In the genomic region with DNA sequence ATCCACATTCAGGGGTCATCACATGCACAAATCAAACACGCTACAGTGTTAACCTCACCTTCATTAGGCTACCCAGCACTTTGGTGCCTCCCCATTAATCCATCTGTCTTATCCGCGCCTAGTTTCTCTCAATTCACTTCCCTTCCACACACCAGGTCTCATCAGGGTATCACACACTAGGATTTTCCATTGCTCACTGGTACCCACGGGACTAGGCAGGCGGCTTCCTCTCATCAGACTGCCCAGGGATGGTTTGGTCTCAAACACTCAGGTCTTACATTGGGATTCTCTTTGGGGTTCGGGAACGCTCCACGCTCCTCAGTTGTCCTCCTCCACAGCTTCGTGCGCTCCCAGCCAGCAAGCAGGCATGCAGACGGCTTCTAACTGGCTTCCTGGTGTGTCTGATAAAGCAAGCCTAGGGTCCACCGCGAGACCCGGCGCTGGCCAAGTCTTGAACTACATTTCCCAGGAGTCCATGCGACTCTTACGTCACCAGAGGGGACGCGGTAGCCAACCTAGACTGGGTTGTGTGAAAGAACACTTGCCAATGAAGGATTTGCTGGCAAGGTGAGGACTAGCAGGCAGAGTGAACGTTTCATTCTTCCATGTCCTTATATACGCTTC, we compare ENCODE assay signal across 8 mouse cellular contexts. TPM values are rescaled to one million over a fixed set of nuclear protein-coding genes. Genes with fewer than 3 reads are reported as not detected.
DNase-seq lines count a peak whose midpoint lies in the region; ATAC-seq and TF ChIP-seq lines count a peak whose summit lies in the region.

Gene Zfp940 (minus strand): TSS at position 451 of the 624 bp plus-strand sequence.

- H3K9ac ChIP-seq in heart, embryonic 11.5 days (ENCODE audit: low read depth, low read length): peak within 1 kb of the TSS; percentile 80
- peak within 1 kb of the TSS; percentile 65 for H3K9ac ChIP-seq in kidney, embryonic 16.5 days (replicated peaks; ENCODE audit: low read length)
- peak within 1 kb of the TSS; percentile 48 for H3K9ac ChIP-seq in liver, adult 2 months (ENCODE audit: low read depth, low read length)
- peak within 1 kb of the TSS; percentile 48 for H3K9ac ChIP-seq in stomach, embryonic 14.5 days (replicated peaks; ENCODE audit: low read depth, low read length)

- no peaks in the 10 kb centered on the region for H3K27me3 ChIP-seq in C2C12 (ENCODE audit: control insufficient read depth, insufficient read depth, insufficient read length)
- no peaks in the 10 kb centered on the region for H3K27me3 ChIP-seq in erythroblast, embryonic 14.5 days (ENCODE audit: control insufficient read depth)
- H3K27me3 ChIP-seq in heart, embryonic 11.5 days (ENCODE audit: control insufficient read depth, insufficient read depth, low read length): no peaks in the 10 kb centered on the region
- H3K27me3 ChIP-seq in kidney, embryonic 16.5 days (ENCODE audit: insufficient read depth, low read length): no peaks in the 10 kb centered on the region
- no peaks in the 10 kb centered on the region for H3K27me3 ChIP-seq in liver, adult 2 months (ENCODE audit: control insufficient read depth, insufficient read depth, low read length)
- H3K27me3 ChIP-seq in stomach, embryonic 14.5 days (ENCODE audit: control insufficient read depth, insufficient read depth, low read length): no peaks in the 10 kb centered on the region

- no peak within 1 kb of the TSS for H3K27ac ChIP-seq in heart, embryonic 11.5 days (ENCODE audit: low read depth, low read length)
- no peak within 1 kb of the TSS for H3K27ac ChIP-seq in kidney, embryonic 16.5 days (ENCODE audit: low read length)
- no peak within 1 kb of the TSS for H3K27ac ChIP-seq in liver, adult 2 months (replicated peaks; ENCODE audit: insufficient read depth, low read depth, low read length)
- no peak within 1 kb of the TSS for H3K27ac ChIP-seq in stomach, embryonic 14.5 days (ENCODE audit: low read length)

- H3K36me3 ChIP-seq in C2C12 (ENCODE audit: control insufficient read depth, insufficient read depth): no peaks in the 10 kb centered on the region
- H3K36me3 ChIP-seq in erythroblast, embryonic 14.5 days (ENCODE audit: control insufficient read depth): no peaks in the 10 kb centered on the region; the same call in 1 of the 2 replicates
- H3K36me3 ChIP-seq in heart, embryonic 11.5 days (ENCODE audit: control insufficient read depth, insufficient read depth, low read length): 0 out of 2 replicates have a peak, but pooled peaks cover 3% of the 10 kb centered on the region
- H3K36me3 ChIP-seq in kidney, embryonic 16.5 days (ENCODE audit: insufficient read depth, low read length): peaks cover 9% of the 10 kb centered on the region; the same call in 1 of the 2 replicates
- H3K36me3 ChIP-seq in liver, adult 2 months (ENCODE audit: control insufficient read depth, insufficient read depth, low read length): no peaks in the 10 kb centered on the region
- H3K36me3 ChIP-seq in stomach, embryonic 14.5 days (ENCODE audit: control insufficient read depth, insufficient read depth, low read length): no peaks in the 10 kb centered on the region

- peak; percentile 36; the same call in 1 of the 2 replicates for TF ChIP-seq POLR2A in brain, embryonic 14.5 days (IDR thresholded peaks at IDR 0.05; ENCODE audit: borderline replicate concordance, extremely low read depth, insufficient read depth, insufficient read length, poor library complexity, severe bottlenecking)
- TF ChIP-seq POLR2A in liver, adult 2 months (IDR thresholded peaks at IDR 0.05; ENCODE audit: extremely low read depth, insufficient read depth, low read length): no peak

- peak; percentile 89 for ATAC-seq in heart, embryonic 11.5 days (replicated peaks; ENCODE audit: insufficient number of reproducible peaks, low FRiP score, low TSS enrichment)
- ATAC-seq in kidney, embryonic 16.5 days (ENCODE audit: low FRiP score, low TSS enrichment): peak; percentile 98
- peak; percentile 96 for ATAC-seq in stomach, embryonic 14.5 days (ENCODE audit: insufficient number of reproducible peaks, insufficient read depth, low FRiP score, low read depth)

- H3ac ChIP-seq in C2C12 (ENCODE audit: control insufficient read depth, insufficient read length, low read depth): peak within 1 kb of the TSS; percentile 81

- H3K4me2 ChIP-seq in heart, embryonic 11.5 days: peak within 1 kb of the TSS; percentile 84
- peak within 1 kb of the TSS; percentile 79 for H3K4me2 ChIP-seq in kidney, embryonic 16.5 days (replicated peaks; ENCODE audit: low read depth, low read length)
- peak within 1 kb of the TSS; percentile 71 for H3K4me2 ChIP-seq in stomach, embryonic 14.5 days (replicated peaks; ENCODE audit: low read depth, low read length)

- whole genome bisulfite sequencing in heart, embryonic 11.5 days (ENCODE audit: insufficient replicate concordance): 2% methylated on average over 21 of the region's 21 CpGs
- under 1% methylated on average over 21 of the region's 21 CpGs for WGBS in kidney, embryonic 16.5 days
- 2% methylated on average over 21 of the region's 21 CpGs for WGBS in liver, adult 2 months
- WGBS in stomach, embryonic 14.5 days: 2% methylated on average over 21 of the region's 21 CpGs

- H3K79me3 ChIP-seq in C2C12 (ENCODE audit: low read depth): no peaks in the 10 kb centered on the region

- peak; percentile 97 for DNase-seq in brain, embryonic 14.5 days (ENCODE audit: low read depth)
- peak; percentile 82 for DNase-seq in liver, adult 2 months (ENCODE audit: extremely low read depth, low read depth, low spot score)
- peak; percentile 89 for DNase-seq in naive thymus-derived CD4-positive, alpha-beta T cell, adult 2 months (ENCODE audit: low read depth)

- H3K4me1 ChIP-seq in erythroblast, embryonic 14.5 days (ENCODE audit: control insufficient read depth): peaks cover 14% of the 10 kb centered on the region
- H3K4me1 ChIP-seq in heart, embryonic 11.5 days (ENCODE audit: control insufficient read depth, insufficient read depth, low read length): peaks cover 3% of the 10 kb centered on the region; the same call in 1 of the 2 replicates
- H3K4me1 ChIP-seq in kidney, embryonic 16.5 days (ENCODE audit: insufficient read depth, low read length): no peaks in the 10 kb centered on the region
- H3K4me1 ChIP-seq in liver, adult 2 months (ENCODE audit: control insufficient read depth, insufficient read depth, low read length): peaks cover 3% of the 10 kb centered on the region; the same call in 1 of the 2 replicates
- H3K4me1 ChIP-seq in stomach, embryonic 14.5 days (ENCODE audit: control insufficient read depth, insufficient read depth, low read length): peaks cover 3% of the 10 kb centered on the region; the same call in 1 of the 2 replicates

- no peaks in the 10 kb centered on the region for H3K79me2 ChIP-seq in C2C12 (ENCODE audit: control insufficient read depth, insufficient read depth)
- H3K79me2 ChIP-seq in liver, adult 2 months (ENCODE audit: control insufficient read depth, insufficient read depth, low read length): no peaks in the 10 kb centered on the region

- H3K4me3 ChIP-seq in C2C12 (ENCODE audit: insufficient read depth, poor library complexity, severe bottlenecking): peak within 1 kb of the TSS; percentile 34
- H3K4me3 ChIP-seq in erythroblast, embryonic 14.5 days (replicated peaks): peak within 1 kb of the TSS; percentile 77
- peak within 1 kb of the TSS; percentile 67 for H3K4me3 ChIP-seq in heart, embryonic 11.5 days (ENCODE audit: low read depth, low read length)
- H3K4me3 ChIP-seq in kidney, embryonic 16.5 days (ENCODE audit: low read length): peak within 1 kb of the TSS; percentile 56
- peak within 1 kb of the TSS; percentile 66 for H3K4me3 ChIP-seq in liver, adult 2 months (ENCODE audit: insufficient read depth, low read depth, low read length)
- H3K4me3 ChIP-seq in stomach, embryonic 14.5 days (ENCODE audit: low read depth, low read length): peak within 1 kb of the TSS; percentile 60

- no peak for TF ChIP-seq CTCF in C2C12 (IDR thresholded peaks at IDR 0.05; ENCODE audit: control insufficient read depth, insufficient read depth, insufficient read length)
- no peak for TF ChIP-seq CTCF in brain, embryonic 14.5 days (IDR thresholded peaks at IDR 0.05; ENCODE audit: borderline replicate concordance, extremely low read depth, insufficient read depth, insufficient read length)
- TF ChIP-seq CTCF in liver, adult 2 months (IDR thresholded peaks at IDR 0.05; ENCODE audit: low read depth, low read length): no peak

- H3K9me3 ChIP-seq in erythroblast, embryonic 14.5 days (ENCODE audit: control insufficient read depth, low read length): no peaks in the 10 kb centered on the region
- H3K9me3 ChIP-seq in heart, embryonic 11.5 days (replicated peaks; ENCODE audit: control insufficient read depth, low read length): no peaks in the 10 kb centered on the region
- 0 out of 2 replicates have a peak, but pooled peaks cover 5% of the 10 kb centered on the region for H3K9me3 ChIP-seq in kidney, embryonic 16.5 days (ENCODE audit: low read length)
- H3K9me3 ChIP-seq in stomach, embryonic 14.5 days (ENCODE audit: control insufficient read depth, low read depth, low read length): no peaks in the 10 kb centered on the region

TF ChIP-seq in C2C12, 6 proteins besides CTCF, POLR2A, EP300 and RAD21:
- no peak for TF ChIP-seq USF1 (IDR thresholded peaks at IDR 0.05; ENCODE audit: low read depth)
- TF ChIP-seq MYOG (IDR thresholded peaks at IDR 0.05; ENCODE audit: control insufficient read depth, extremely low read depth, insufficient read length): no peak
- TF ChIP-seq CEBPB (IDR thresholded peaks at IDR 0.05; ENCODE audit: low read depth): no peak
- no peak for TF ChIP-seq MYOD1 (IDR thresholded peaks at IDR 0.05; ENCODE audit: control insufficient read depth, insufficient read length, low read depth)
- TF ChIP-seq FOSL1 (IDR thresholded peaks at IDR 0.05; ENCODE audit: insufficient read depth, low read length, poor library complexity, severe bottlenecking): no peak
- no peak for TF ChIP-seq MAX (IDR thresholded peaks at IDR 0.05)

RNA-seq across cellular contexts. Expression of gene Zfp940, which starts in this region (rescaled TPM):
- 1.0 TPM for polyA plus RNA-seq in C2C12 (2012; fragmentation: generic; extraction: Trizol)
- polyA plus RNA-seq in brain, embryonic 14.5 days (2012; rRNA removed): 7.4 and 9.1 TPM in 2 replicates
- not detected in 2 replicates for polyA plus RNA-seq in erythroblast, embryonic 14.5 days (2012)
- polyA plus RNA-seq in heart, embryonic 11.5 days (2014; fragmentation: Nextera tagmentation; extraction: Ambion mirVana): 2.8 and 4.7 TPM in 2 replicates
- polyA plus RNA-seq in kidney, embryonic 16.5 days (2015; fragmentation: Nextera tagmentation; extraction: Ambion mirVana): 6.0 and 6.4 TPM in 2 replicates
- total RNA-seq in liver, adult 2 months (2014; rRNA removed): 0.54 and 0.65 TPM in 2 replicates
- 0.09 and 0.12 TPM in 2 replicates for polyA plus RNA-seq in liver, adult 2 months (2012; rRNA removed)
- 6.3 and 6.5 TPM in 2 replicates for polyA plus RNA-seq in stomach, embryonic 14.5 days (2014; fragmentation: Nextera tagmentation; extraction: Ambion mirVana)

Comparison
In these comparisons a context has a peak if more than half of its experiments do, and no peak if none do; other contexts are left out.
1. Peak in DNase-seq, H3K4me3 ChIP-seq and H3K9ac ChIP-seq in liver, adult 2 months; RNA of the gene not detected or under 1 TPM.